Mouse (Mus musculus): ENCODE measurements around the gene Dcaf6. TPM values are rescaled to one million over a fixed set of nuclear protein-coding genes. Genes with fewer than 3 reads are reported as not detected.

Gene Dcaf6
- 6.2 TPM for polyA plus RNA-seq (2017; shearing (Covaris generic))

DNA sequence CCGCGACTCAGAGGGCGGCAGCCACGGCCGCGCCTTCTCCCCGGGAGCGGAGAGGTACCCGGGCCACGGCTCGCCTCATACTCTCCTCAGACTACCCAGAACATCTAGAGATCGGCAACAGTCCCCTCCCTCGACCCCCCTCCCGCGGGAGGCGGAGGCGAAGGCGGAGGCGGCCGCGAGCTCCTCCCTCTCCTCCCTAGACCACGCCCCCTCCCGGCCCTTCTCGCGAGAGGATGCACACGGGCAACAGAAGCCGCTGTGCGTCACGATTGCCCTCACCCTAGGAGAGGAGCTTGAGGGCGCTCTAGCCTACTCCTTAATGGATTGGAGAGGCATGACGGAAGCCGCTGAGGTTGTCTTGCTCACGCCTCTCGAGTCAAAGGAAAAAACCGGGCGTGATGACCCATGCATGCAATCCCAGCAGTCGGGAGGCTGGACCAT is at the start of gene Dcaf6, which contains the start of gene Mpc2:
Gene Dcaf6 (minus strand): TSS at position 116 of the 441 bp plus-strand sequence.
Gene Mpc2 (plus strand): TSS at position 278 of the 441 bp plus-strand sequence.

DNA sequence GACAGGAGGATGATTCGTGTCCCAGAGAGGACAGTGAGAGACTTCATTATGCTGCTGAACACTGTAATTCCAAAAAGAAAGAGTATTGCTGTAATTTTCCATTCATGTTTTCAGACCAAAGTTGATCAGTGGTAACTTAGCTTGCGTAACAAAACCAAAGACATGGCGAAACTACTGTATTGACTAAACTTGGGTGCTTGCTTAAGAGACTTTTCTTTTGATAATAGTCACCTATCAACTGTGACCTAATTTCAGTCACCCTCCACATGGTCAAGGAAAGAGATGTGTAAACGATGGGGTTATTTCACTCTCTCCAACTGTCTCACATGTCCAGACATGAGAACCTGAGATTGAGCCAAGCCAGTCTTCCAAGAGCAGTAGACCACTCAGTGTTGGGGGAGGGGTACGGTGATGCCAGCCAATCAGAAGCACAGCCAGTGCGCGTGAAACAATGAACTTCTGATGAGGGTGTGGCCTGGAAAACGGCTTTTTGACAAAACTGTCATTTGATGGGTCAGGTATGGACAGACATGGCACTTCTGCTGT is 24.5 kb upstream of the Dcaf6 start, which contains the start of gene Adcy10:
Gene Adcy10 (plus strand): TSS at position 496 of the 546 bp plus-strand sequence.

DNA sequence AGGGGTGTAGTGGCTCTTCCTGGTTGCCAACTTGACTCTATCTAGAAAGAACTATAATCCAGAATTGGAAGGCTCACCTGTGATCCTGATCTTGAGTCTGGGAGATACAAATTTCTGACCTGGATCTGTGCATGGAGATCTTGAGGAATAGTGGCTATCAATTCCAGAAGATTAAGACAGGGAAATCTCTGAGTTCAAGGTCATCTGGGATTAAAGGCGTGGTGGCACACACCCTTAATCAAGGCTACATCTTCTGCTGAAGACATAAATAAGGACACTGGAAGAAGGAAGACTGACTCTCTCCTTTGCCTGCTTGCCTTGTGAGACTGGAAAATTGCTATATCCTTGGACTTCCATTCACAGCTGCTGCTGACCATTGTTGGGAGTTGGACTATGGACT is 164.8 kb downstream of the Dcaf6 start, which contains the start of gene Gpr161:
Gene Gpr161 (plus strand): TSS at position 301 of the 400 bp plus-strand sequence.

Other genes starting within 250 kb of the Dcaf6 start
- 95.7 TPM for gene Tiprl, start 223.5 kb downstream of the Dcaf6 start, polyA plus RNA-seq (2017; shearing (Covaris generic))
- 0.20 TPM for gene Gpr161, start 164.7 kb downstream of the Dcaf6 start, polyA plus RNA-seq (2017; shearing (Covaris generic))
- gene Mpc2, start 162 bp upstream of the Dcaf6 start, polyA plus RNA-seq (2017; shearing (Covaris generic)): 155 TPM
- gene Adcy10, start 24.7 kb upstream of the Dcaf6 start, polyA plus RNA-seq (2017; shearing (Covaris generic)): not detected
- gene Mpzl1, start 174.1 kb upstream of the Dcaf6 start, polyA plus RNA-seq (2017; shearing (Covaris generic)): 0.40 TPM
- gene Rcsd1, start 249.3 kb upstream of the Dcaf6 start, polyA plus RNA-seq (2017; shearing (Covaris generic)): 284 TPM